Mouse (Mus musculus) frontal cortex, adult (tissue): ENCODE measurements around the gene Psg19.

Experiments
- ATAC-seq: cut with Nextera tagmentation; 2 replicates; pipeline ENCODE4 v1.9.2; 2017; ENCODE audit warnings: mild to moderate bottlenecking, moderate library complexity, mixed read lengths; ENCODE audit not compliant: low TSS enrichment

The Psg19 gene

DNA sequence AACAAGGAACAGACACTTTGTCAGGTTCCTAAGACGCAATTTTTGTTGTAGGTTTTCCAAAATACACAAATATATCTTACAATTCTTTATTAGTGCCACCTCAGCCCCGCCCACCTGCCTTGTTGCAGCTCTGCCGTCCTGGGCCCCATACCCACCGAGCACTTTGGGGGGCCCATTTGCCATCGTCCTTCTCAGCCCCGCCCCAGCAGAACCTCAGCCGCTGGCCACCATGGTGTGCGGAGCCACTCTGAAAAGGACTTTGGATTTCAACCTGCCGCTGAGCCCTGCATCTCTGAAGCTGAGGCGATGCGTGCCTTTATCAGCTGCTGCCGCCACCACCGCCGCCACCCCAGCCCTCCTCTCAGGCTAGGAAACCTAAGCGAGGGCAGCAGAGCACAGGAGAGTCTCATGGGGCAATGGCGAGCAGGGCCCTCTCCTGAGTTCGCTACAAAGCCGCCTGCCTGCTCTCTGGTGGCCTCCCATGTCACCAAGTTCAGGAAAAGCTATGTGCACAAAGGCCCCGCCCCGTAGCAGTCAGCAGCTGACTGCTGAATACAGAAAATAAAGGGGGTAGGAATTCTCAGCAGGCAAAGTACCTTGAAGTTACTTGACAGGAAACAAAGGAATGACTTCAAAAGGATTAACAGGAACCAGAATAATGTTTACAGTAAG lies 52.0 kb downstream of the Psg19 start:
- ATAC-seq: no peak
